Mouse (Mus musculus): Measurements from ENCODE around the gene Rxfp4. TPM values are rescaled to one million over a fixed set of nuclear protein-coding genes. Genes with fewer than 3 reads are reported as not detected.

The Rxfp4 gene
- total RNA-seq (2022), result under 1 TPM in 1 of 4 experiments, not detected in 3; 0.23 TPM

DNA sequence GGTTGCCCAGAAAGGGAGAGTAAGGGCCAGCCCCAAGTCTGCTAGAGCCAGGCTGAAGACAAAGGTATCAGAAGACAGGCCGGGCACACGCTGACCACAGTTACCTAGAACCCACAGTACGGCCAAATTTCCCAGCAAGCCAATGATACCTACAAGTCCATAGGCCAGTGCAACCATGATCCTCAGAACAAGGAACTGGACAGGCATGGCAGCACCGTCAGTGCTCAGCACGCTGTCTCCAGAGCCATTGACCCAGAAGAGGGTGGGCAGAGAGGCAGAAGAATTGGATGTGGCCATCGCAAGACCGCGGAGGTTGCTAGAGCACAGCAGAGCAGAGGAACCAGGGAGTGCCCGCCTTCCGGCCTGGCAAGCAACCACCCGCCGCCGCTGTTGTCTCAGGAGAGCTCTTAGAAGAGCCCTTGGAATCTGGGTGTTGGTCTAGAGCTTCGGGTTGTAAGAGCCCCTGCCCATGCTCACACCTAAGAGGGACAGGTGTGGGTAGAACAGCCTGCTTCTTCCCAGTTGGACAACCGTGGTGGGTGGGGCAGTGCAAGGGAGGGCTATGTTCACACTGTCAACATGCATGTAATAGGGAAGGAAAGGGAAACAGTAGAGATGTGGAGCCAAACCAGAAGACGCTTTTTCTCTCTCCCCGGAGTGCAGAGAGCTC is at the start of gene Rxfp4:
Rxfp4 (minus strand) TSS at position 297 of the 670 bp plus-strand sequence.
- DNase-seq (ENCODE audit: low spot score), result no peak

DNA sequence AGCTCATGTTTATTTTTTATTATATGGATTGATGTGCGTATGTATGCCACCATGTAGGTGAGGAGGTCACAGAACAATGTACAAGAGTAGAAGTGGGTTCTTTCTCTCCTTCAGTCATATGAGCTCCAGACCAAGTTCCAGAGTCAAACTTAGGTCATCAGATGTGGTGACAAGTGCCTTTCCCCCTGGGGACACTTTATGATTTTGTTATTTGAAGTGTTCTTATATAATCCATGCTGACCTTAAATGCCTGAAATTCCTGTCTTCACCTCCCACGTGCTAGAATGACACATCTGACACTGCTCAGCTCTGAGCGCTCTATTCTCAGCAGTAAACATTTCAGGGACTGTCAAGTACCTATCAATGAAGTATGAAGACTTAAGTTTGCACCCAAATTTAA is 48.3 kb upstream of the Rxfp4 start:
- no peak for DNase-seq (ENCODE audit: low spot score)

DNA sequence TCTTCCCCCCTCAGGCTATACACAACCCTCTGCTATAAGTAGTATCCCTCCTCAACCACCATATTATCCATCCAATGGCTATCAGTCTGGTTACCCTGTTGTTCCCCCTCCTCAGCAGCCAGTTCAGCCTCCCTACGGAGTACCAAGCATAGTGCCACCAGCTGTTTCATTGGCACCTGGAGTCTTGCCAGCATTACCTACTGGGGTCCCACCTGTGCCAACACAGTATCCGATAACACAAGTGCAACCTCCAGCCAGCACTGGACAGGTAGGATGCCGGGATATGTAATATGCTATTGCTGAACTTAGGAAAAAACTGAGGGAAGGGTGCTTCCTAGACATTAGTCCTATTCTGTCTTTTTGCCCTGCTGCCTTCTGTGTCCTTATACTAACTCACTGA is 47.3 kb upstream of the Rxfp4 start:
- DNase-seq (ENCODE audit: low spot score), result no peak

DNA sequence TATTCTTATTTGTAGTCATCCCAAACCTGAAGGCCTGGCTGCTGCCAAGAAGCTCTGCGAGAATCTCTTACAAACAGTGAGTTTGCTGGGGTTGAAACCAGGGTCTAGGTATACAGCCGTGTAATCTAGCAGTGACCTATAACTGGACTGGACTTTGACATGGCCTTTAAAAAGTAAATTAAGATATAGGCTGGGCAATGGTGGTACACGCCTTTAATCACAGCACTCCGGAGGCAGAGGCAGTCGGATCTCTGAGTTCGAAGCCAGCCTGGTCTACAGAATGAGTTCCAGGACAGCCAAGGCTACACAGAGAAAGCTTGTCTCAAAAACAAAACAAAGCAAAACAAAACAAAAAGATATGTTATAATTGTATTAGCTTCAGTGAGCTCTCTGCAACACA is 45.9 kb upstream of the Rxfp4 start:
- no peak for DNase-seq (ENCODE audit: low spot score)

DNA sequence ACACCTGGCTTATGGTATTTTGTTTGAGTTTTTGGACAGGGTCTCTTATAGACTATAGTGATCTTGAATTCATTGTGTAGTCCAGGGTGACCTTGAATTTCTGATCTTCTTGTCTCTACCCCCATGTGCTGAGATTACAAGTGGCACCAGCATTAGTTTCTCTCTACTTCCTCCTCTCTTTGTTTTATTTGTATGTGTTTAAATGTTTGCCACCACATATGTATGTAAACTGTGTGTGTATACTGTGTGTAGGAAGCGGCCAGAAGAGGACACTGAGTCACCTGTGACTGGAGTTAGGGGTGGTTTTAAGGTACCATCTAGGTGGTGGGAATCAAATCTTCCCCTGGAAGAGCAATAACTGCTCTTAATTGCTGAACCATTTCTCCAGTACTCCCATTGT is 45.1 kb upstream of the Rxfp4 start:
- no peak for DNase-seq (ENCODE audit: low spot score)

DNA sequence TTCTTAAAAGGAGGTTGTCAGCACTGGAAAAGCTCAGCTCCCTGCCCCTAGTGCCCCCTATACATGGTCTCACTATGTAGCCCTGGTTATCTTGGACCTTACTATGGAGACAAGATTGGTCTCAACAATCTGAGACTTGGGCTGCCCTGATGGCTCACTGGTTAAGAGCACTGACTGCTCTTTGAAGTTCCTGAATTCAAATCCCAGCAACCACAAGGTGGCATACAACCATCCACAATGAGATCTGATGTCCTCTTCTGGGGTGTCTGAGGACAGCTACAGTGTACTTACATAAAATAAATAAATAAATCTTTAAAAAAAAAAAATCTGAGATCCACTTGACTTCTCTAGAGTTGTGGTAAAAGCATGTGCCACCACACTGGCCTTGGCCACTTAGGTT is 42.6 kb upstream of the Rxfp4 start:
- no peak for DNase-seq (ENCODE audit: low spot score)

DNA sequence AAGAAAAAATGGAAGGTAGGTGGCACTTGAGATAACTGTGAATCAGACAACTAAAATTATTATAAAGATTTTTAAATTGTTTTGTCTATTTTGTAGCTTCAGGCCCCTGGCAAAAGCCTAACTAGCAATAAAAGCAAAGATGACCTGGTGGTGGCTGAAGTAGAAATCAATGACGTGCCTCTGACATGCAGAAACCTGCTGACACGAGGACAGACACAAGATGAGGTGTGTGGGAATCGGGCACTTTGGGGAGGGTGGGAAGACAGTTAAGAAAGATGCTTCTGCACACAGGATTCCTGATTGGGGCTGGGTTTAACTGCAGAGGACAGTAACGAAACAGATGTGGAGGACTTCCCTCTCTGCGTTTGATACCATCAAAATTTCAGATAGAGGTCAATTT is 36.1 kb upstream of the Rxfp4 start:
- no peak for DNase-seq (ENCODE audit: low spot score)

DNA sequence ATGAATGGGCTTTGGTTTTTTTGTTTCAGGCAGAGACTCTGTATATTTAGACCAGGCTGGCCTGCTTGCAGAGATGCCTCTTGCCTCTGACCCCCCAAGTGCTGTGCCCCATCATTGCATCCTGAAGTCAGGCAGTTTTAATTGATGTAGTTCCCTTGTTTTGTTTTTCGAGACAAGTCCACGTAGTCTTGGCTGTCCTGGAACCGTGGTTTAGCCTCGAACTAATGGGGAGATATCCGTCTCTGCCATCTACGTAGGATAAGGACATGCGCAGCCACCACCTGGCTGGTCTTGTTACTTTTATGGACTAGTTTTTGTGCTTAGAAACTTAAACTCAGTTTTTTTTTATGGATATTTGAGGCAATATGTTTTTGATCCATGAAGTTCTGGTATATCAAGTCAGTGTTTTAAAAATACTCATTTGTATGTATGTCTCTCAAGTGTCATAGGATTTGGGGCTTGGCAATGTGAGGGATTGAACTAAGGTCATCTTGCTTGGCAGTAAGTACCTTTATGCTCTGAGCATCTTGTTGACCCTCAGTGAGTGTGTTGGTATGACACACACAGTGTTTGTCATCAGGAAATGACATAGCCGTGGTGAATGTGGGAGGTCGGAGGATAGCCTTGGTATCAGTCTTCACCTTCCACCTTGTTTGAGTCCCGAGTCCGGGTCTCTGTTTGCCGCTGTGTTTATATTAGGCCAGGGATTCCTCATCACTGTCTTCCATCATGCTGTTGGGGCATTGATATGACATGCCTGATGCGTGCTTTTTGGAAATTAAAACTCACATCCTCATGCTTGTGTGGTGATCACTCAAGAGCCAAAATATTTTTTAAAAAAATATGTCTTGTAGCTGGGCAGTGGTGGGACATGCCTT is 34.0 kb upstream of the Rxfp4 start:
- DNase-seq (ENCODE audit: low spot score), result no peak

DNA sequence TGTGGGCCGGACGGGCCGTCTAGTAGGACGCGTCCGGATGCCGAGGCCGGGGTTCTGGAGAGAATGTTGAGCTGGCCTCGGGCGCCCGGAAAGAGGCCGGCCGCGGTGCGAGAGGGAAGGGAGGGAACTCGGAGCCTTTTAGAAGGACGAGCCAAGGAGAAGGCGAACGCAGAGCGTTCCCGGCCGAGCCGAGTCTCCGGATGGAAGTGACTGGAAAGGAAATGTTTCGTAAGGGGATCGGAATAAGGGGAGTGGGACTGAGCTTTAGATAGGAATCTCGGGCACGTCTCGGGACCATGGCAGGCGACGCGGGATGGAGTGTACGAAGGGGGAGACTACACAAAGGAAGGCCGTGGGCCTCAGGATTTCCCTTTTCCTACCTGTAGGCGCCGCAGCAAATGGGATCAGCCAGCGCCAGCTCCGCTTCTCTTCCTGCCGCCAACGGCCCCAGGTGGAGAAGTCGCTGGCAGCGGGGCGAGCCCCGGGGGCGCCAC is 33.1 kb upstream of the Rxfp4 start:
- no peak for DNase-seq (ENCODE audit: low spot score)

DNA sequence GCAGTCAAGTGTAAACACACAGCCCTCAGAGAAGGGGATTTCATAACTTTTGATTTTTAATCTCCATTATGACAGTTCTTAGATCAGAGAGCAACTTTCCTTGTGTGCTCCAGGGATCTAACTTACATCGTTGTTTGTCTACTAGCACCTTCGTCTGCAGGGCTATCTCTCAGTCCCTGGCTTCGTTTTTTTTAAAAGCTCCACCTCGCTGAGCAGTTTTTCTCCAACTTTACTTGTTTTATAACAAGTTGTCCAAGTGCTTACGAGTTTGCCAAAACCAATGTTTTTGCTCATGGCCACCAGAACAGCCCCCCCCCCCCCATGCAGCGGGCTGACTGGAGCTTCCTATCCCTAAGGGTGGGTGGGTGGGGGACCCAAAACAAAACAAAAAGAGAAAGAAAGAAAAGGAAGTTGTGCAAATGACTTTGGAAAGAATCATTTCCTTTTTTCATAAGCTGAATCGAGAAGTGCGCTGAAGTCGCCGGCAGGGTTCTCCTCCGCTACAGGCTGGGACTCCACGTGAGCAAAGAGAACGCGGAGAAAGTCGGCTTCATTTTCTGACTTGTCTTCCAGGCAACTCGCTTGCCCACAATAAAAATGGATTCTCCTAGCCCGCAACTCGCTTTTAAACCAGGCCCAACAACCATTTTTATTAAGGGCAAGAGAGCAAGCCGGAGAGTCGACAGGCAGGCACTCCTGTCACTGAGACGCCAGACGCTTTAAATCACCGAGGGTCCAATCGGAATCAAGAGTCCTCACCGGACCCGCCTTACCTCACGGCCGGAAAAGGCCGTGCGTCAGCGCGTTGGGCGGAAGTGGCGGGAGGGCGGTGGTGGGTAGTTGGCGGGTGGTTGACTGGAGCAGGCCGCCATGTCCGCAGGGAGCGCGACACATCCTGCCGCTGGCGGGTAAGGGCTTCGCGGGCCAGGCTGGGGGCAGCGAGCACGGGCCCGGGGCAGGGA is 32.3 kb upstream of the Rxfp4 start, which contains the start of gene Khdc4:
Khdc4 (plus strand) TSS at position 824 of the 962 bp plus-strand sequence.
- DNase-seq (ENCODE audit: low spot score), result peak; percentile 99

DNA sequence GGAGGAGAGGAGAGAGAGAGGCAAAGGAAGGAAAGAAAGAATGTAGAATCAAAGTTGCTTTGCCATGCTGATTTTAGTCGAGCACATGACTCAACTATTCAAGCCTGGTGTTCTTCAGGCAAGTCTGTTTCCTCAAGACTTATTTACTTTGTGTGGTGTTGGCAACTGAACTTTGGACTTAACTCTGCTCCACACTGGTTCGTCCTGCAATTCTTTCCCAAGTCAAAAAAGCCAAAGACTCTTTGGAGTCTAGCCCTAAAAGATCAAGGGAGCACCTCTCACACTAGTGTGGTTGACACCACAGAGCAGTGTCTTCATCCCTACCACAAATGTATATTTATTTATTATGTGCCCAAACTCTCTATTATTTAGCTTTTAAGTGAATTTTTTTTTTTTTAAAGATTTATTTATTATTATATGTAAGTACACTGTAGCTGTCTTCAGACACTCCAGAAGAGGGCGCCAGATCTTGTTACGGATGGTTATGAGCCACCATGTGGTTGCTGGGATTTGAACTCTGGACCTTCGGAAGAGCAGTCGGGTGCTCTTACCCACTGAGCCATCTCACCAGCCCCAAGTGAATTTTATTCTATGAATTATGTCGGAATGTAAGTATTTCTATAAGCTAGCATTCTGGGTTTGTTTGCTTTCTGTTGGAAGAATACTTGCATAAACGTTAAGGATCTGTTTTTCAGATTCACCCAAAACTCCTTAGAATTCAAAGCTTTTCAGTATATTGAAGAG is 31.5 kb upstream of the Rxfp4 start:
- no peak for DNase-seq (ENCODE audit: low spot score)

DNA sequence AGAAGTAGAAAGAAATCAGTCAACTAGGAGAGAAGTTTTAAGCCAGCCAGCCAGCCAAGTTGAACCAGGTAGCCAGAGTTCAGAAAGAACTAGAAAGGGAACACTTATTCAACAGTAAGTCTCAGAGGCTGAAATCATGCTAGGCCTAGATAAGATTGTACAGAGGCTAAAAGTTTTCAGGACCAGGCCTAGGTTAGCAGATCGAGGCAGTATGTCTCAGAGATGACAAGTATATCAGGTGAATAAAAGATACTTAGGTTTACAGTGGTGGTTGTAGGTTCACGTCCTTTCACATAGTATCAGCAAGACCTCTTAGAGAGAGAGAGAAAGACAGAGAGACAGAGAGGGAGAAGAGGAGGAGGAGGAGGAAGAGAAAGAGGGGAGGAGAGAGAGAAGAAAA is 30.9 kb upstream of the Rxfp4 start:
- DNase-seq (ENCODE audit: low spot score), result no peak

DNA sequence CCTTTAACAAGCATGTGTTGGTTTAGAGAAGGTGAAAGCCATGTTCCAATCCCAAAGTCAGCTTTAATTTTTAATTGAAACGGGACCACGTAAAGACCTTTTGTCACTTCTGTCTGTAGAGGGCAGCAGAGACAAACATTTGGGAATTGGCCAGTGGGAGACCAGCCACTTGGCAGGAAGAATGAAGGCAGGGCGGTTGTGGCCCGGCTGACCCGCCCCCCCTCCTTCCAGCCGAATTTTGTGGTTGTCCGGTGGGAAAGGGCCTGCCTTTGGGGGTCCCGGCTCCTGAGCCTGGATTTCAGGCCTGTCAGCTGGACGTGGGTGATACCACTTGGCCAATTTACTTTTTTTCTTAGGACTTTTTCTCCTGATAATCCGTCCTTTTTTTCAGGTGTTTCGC is 24.5 kb upstream of the Rxfp4 start:
- peak; percentile 90 for DNase-seq (ENCODE audit: low spot score)

DNA sequence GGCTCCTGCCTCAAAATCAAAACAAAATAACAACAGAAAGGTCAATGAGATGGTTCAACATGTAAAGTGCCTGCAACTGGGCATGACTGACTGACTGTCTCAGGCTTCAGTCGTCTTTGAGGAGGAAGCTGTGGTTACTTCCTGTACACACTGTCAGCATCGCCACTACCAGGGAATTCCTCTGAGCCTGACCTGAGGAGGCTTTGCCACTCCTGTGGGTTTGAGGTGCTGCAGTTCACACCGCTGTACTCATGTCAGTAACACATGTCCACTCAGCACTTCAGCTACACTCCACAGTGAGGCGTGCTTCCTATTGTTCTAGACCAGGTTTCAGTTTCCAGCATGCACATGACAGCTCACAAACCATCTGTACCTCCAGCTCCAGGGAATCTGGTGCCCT is 11.2 kb upstream of the Rxfp4 start:
- DNase-seq (ENCODE audit: low spot score), result no peak

DNA sequence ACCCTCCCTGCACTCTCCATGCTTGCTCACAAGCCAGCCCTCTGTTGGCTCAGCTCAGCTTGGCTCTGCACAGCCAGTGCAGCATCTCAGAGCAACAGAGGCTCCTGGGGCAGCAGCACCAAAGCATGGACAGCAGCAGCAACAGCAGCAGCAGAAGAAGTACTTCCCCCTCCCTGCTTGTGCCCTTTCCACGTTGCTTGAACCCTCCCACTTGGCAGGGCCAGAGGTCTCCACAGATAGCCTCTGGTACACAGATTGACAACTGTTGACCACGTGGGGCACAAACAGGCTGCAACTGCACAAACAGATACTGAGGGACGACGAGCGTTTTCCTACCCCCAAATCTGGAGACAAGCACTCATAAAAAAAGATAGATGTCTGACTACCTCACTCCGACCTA is 6.9 kb upstream of the Rxfp4 start:
- DNase-seq (ENCODE audit: low spot score), result no peak

DNA sequence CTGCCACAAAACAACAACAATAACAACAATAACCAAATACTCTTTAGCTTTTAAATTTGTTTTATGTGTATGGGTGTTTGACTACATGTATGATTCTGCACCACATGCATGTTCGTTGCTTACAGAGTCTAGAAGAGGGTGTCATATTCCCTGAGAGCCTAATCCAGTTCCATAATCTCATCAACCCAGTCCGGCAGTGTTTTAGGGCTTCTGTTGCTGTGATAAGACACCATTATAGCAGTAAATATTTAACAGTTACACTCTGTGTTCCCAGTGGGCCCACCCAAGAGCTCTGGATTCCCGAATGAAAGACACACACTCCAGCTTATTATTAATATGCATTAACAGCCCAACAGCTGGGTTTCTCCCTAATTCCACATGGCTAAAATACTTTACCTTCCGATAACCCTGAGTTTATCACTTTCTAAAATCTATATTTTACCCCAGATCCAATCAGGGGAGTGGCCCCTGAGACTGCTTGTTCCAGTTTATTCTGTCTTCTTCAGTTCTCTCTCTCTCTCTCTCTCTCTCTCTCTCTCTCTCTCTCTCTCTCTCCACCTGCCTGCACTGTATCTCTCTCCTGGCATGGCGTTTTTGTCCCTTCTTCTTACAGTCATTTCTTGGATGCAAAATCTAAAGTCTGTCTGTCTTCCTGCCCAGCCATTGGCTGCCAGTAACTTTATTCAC is 5.6 kb upstream of the Rxfp4 start:
- DNase-seq (ENCODE audit: low spot score), result no peak

DNA sequence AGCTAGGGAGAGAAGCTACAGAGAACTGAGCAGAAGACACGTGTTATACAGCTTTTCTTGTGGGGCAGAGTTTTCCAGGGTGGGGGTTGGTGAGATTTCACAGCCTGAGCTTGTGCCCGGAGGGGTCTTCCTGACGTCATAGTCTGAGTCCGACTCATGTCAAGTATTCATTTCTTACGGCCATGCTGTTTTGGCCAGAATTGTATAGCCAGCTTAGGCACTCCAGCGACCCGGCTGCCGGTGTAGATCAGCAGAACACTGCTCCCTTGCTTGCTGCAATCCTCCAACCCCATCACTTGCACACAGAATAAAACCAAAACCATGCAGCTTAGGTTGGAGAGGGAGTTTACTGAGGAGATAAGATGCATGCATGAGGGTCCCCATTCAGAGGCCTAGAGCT is 2.7 kb upstream of the Rxfp4 start:
- DNase-seq (ENCODE audit: low spot score), result no peak

DNA sequence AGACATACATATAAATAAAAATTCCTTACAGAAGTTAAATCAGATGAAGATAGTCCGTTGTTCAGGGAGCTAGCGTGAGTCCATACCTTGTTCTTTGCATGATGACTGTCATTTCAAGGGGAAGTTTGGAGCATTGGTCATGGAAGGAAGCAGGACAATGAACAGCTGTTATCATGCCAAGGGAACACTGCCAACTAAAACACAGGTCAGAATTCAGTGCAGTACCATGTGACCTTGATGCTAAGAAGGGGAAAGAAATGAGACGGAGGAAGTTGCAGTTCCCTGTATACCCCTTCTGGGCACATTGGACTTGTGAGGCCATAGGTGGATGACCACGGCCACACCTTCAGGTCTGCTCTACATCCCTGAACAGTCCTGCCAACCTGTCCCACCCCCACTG is 1.7 kb upstream of the Rxfp4 start:
- DNase-seq (ENCODE audit: low spot score), result peak; percentile 57

DNA sequence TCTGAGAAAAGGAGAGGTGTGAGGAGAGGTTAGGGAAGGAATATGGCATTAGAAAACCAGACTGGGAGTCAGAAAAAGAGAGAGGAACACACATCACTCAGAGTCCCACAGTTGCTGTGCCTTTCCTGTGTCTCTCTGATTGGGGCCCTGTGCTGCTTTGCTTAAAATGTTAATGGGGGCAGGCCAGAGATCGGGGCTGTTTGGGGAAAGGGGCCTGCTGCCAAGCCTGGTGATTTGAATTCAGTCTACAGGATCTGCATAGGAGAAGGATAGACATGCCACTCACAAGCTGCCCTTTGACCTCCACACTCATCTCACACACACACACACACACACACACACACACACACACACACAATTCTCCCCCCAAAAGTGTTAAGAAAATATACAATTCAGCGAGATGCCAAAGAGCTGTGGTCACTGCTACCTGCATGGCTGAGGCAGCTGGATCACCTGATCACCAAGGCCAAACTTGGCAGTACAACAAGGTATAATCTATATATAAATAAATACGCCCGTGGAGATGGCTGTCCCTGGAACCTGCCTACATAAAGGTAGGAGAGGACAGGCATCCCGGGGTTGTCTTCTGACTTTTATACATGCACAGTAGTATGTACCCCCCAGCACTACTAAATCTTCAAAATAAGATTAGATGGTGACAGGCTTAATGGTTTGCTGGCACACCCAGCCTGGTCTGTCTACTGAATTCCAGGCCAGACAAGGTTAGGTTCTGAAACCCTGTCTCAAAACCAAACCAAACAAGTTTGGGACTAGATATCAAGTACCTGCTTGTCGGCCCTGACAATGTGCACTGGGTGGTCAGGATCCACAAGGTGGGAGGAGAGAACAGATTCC is 801 bp upstream of the Rxfp4 start:
- DNase-seq (ENCODE audit: low spot score), result no peak
